Mouse (Mus musculus): ENCODE measurements at regions not wholly inside any gene's neighbourhood (a gene's known extent, or its start where the extent isn't known, plus 50 kb on each side); places are given as distances from the start of the nearest gene placed in this dataset.

DNA sequence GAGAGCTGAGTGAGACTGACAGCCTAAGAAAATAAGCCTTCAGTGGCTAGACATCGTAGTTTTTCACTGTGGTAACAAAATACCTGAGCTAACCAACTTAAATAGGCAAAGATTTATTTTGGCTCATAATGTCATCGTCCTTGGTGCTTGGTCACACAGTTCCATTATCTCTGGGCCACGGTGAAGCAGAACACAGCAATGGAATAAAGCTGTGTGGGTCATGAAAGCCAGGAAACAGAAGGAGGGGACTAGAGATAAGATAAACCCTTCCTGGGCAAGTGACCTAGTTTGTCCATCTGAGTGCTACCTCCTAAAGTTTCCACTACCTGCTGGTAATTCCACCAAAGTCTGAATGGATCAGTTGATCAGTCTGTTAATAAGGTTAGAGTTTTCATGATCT, 134.8 kb upstream of the Gm5129 start:
- H3K4me3 ChIP-seq, result no peak overlapping the region
- 78% methylated on average over 3 of the region's 3 CpGs for WGBS
- H3K27me3 ChIP-seq (replicated peaks; ENCODE audit: low read depth, poor library complexity, severe bottlenecking), result no peaks in the 10 kb centered on the region
- no peaks in the 10 kb centered on the region for H3K9me3 ChIP-seq
- no peak overlapping the region for H3K27ac ChIP-seq (replicated peaks)
- no peak for DNase-seq (ENCODE audit: low spot score)
- no peaks in the 10 kb centered on the region for H3K36me3 ChIP-seq (replicated peaks)
- H3K4me1 ChIP-seq, result no peaks in the 10 kb centered on the region

- WGBS, result 69% methylated on average over 1 of the region's 1 CpGs
- Histone ChIP-seq H3K36me3 (replicated peaks) (no peaks in the 10 kb centered on the region), H3K9me3 (no peaks in the 10 kb centered on the region), H3K27ac (replicated peaks) (no peak overlapping the region), H3K4me3 (no peak overlapping the region), H3K27me3 (replicated peaks; ENCODE audit: low read depth, poor library complexity, severe bottlenecking) (no peaks in the 10 kb centered on the region), H3K4me1 (no peaks in the 10 kb centered on the region)
- DNase-seq (ENCODE audit: low spot score), result no peak
These were observed 137.5 kb upstream of the Il6 start for GRCm38 (mm10) chr5:29875451-29875850.

DNA sequence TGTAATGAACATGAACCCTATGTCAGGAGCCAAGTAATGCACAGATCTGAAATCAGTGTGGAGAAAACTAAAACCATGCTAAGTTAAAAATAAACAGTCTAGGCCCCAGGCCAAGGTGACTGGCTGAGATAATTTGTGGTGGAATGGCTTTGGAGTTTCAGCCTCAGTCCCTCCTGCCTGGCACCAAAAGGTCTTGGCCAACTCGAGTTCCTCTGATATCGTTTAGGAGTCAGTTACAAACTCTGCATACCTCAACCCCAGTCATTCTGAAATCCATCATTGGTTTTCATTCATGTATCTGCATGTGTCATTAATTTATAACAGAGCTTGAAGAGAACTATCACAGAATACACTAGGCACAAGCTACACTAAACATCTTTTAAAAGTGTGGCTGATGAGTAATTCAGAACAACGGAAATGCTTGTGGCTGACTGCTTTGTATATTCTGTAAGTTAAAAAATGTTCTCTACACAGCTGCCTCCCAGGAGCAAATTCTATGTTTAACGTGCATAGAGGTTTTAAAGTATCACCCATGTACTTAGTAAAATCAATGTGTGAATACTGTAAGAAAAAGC, 125.6 kb upstream of the Il6 start:
- 0 out of 2 replicates have a peak, but pooled peaks cover under 1% of the 10 kb centered on the region for H3K4me1 ChIP-seq
- H3K4me3 ChIP-seq, result no peak overlapping the region
- no peak for DNase-seq (ENCODE audit: low spot score)
- no peaks in the 10 kb centered on the region for H3K9me3 ChIP-seq
- no peaks in the 10 kb centered on the region for H3K36me3 ChIP-seq (replicated peaks)
- no peak overlapping the region for H3K27ac ChIP-seq (replicated peaks)
- WGBS, result 83% methylated on average over 4 of the region's 4 CpGs
- no peaks in the 10 kb centered on the region for H3K27me3 ChIP-seq (replicated peaks; ENCODE audit: low read depth, poor library complexity, severe bottlenecking)

GRCm38 (mm10) chr5:29892344-29892743, 120.6 kb upstream of the Il6 start:
- Histone ChIP-seq H3K9me3 (no peaks in the 10 kb centered on the region), H3K27me3 (replicated peaks; ENCODE audit: low read depth, poor library complexity, severe bottlenecking) (no peaks in the 10 kb centered on the region), H3K4me1 (peaks cover 24% of the 10 kb centered on the region), H3K4me3 (no peak overlapping the region), H3K36me3 (replicated peaks) (no peaks in the 10 kb centered on the region), H3K27ac (replicated peaks) (no peak overlapping the region)
- no peak for DNase-seq (ENCODE audit: low spot score)
- 77% methylated on average over 2 of the region's 2 CpGs for WGBS

DNA sequence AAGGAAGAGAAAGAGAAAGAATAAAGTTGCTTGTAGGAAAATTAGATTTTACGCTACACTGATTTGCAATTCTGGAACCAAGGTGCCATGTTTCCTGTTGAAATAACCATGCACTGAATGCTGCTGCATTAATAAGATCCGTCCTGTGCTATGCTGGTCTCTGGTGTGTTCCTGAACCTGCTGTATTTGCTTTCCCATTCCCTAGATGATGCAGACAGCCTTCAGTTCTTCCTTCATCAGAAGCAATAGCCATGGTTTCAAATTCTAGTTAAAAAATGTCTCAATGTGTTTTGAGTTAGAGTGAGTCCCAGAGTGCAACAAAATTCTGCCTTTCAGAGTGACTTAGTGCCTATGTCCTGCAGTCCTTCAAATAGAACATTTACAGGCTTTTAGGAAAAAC, 120.1 kb upstream of the Il6 start:
- Histone ChIP-seq H3K4me1 (peaks cover 24% of the 10 kb centered on the region), H3K27ac (replicated peaks) (no peak overlapping the region), H3K36me3 (replicated peaks) (no peaks in the 10 kb centered on the region), H3K27me3 (replicated peaks; ENCODE audit: low read depth, poor library complexity, severe bottlenecking) (no peaks in the 10 kb centered on the region), H3K9me3 (no peaks in the 10 kb centered on the region), H3K4me3 (no peak overlapping the region)
- 70% methylated on average over 2 of the region's 2 CpGs for WGBS
- no peak for DNase-seq (ENCODE audit: low spot score)

DNA sequence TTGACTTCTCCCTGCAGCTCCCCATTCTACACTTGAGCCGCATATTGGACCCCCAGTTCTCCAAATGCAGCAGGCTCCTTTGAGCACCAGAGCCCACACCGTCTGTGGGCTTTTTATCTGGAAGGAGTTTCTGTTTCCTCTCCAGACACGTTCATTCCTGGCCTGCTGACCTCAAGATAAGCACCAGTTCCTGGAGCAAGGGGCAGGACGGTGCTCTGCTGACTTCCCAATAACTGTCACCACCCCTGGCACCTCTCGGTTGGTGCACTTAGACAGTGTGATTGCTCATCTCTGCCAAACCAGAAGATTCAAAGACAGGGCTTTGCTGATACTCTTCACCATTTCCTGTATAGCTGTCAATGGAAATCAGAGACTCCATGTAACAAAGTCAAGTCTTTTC, 119.1 kb upstream of the Il6 start:
- Histone ChIP-seq H3K36me3 (replicated peaks) (no peaks in the 10 kb centered on the region), H3K4me3 (no peak overlapping the region), H3K27ac (replicated peaks) (no peak overlapping the region), H3K9me3 (no peaks in the 10 kb centered on the region), H3K27me3 (replicated peaks; ENCODE audit: low read depth, poor library complexity, severe bottlenecking) (no peaks in the 10 kb centered on the region), H3K4me1 (peaks cover 24% of the 10 kb centered on the region)
- no peak for DNase-seq (ENCODE audit: low spot score)
- WGBS, result 60% methylated on average over 5 of the region's 5 CpGs

DNA sequence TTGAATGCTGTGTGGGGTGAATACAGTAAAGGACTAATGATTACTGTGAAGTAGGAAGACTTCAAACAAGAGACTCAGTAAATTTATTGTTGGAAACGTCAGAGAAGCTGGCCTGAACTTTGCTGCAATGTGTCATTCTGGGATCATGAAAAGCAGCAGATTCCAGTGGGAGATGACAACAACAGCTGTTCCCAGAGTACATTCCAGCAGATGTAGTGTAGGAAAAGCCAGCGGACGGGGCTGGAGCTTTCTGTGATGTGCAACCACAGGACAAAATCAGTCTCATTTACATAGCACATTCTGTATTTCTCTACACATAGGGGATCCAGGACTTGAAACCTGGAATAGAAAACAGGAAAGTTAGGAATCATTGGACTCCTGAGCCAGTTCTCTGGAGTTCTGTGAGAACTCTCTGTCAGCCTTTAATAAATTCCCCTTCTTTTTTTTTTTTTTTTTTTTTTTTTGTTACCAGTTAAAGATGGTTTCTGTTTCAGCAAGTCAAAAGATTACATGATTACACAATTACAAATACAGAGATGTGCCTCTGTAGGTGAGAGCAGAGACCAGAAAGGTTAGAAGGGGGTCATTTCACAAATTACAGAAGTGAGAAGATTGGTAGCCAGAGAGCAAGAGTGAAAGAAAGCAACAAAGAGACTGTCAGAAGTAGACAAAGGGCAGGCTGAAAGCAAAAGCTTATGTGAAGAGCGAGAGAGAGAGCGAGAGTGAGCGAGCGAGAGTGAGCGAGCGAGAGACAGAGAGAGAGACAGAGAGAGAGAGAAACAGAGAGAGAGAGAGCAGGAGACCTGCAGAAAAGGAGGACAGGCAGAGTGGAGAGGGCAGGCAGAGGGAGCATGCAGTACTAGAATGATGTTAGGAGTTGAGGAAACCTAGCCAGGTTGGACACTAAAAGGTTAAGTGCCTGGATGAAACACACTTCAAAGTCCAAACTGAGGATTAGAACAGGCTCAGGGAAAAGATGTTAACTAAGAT, 118.0 kb upstream of the Il6 start:
- H3K27me3 ChIP-seq (replicated peaks; ENCODE audit: low read depth, poor library complexity, severe bottlenecking), result no peaks in the 10 kb centered on the region
- H3K4me3 ChIP-seq, result no peak overlapping the region
- 62% methylated on average over 9 of the region's 9 CpGs for WGBS
- H3K27ac ChIP-seq (replicated peaks), result no peak overlapping the region
- no peaks in the 10 kb centered on the region for H3K9me3 ChIP-seq
- peaks cover 24% of the 10 kb centered on the region for H3K4me1 ChIP-seq
- DNase-seq (ENCODE audit: low spot score), result no peak
- H3K36me3 ChIP-seq (replicated peaks), result no peaks in the 10 kb centered on the region

DNA sequence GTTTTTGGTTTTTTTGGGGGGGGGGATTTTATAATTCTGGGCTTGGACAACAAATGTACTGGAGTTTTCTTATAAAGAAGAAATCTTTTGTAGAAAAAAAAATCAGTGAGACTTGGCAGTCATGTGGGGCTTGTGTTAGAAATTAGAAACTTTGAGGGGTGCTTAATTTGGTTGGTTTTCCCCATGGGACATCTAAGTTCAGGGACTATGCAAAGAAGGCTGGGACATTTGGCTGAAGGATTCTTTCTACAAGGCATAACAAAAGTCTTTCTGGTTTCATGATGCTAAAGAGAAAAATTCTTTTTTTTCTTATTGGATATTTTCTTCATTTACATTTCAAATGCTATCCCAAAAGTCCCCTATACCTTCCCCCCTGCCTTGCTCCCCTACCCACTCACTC, 115.3 kb upstream of the Il6 start:
- Histone ChIP-seq H3K9me3 (no peaks in the 10 kb centered on the region), H3K36me3 (replicated peaks) (no peaks in the 10 kb centered on the region), H3K4me1 (peaks cover 21% of the 10 kb centered on the region)

DNA sequence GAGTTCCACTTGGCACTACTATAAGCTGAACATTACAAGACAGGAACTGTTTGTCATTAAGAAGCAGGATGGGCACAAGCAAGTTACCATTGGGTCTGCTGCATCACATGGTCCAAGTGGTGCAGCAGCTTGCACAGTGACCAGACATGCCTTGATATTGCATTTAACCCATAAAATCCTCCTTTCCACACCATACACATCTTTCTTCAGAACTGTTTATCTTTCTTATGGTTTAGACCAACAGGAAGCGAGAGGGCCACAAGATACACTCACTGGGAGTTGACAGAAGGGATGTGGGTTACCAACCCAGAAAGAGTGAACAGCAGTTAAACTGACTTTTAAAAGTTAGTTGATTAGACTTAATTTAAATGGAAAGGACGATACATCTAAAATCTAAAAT, 111.2 kb upstream of the Il6 start:
- WGBS, result 81% methylated on average over 2 of the region's 2 CpGs
- no peak overlapping the region for H3K4me3 ChIP-seq
- no peaks in the 10 kb centered on the region for H3K27me3 ChIP-seq (replicated peaks; ENCODE audit: low read depth, poor library complexity, severe bottlenecking)
- no peak overlapping the region for H3K27ac ChIP-seq (replicated peaks)
- H3K4me1 ChIP-seq, result no peaks in the 10 kb centered on the region
- no peaks in the 10 kb centered on the region for H3K9me3 ChIP-seq
- no peaks in the 10 kb centered on the region for H3K36me3 ChIP-seq (replicated peaks)
- DNase-seq (ENCODE audit: low spot score), result no peak

More for the DNA sequence above, 115.3 kb upstream of the Il6 start:
- Histone ChIP-seq H3K27me3 (replicated peaks; ENCODE audit: low read depth, poor library complexity, severe bottlenecking) (no peaks in the 10 kb centered on the region), H3K27ac (replicated peaks) (no peak overlapping the region), H3K4me3 (no peak overlapping the region)
- no peak for DNase-seq (ENCODE audit: low spot score)

DNA sequence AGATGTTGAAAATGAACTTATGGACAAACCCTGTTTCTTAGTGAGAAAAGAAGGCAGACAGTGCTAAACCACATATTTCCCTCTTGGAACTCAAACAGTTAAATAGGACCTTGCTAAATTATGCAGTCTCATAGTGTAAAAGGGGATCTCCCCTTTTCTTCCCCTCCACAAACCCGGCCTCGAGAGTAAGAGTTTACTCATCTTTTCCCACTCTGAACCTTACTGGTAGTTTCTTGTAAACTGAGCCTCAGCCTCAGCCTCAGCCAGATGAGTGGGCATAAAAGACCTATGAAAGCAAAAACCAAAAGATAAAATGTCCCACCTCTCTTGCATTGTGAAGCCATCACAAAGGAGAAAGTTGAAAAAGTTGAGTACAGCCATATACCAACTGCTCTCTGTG, 92.6 kb upstream of the Il6 start:
- no peak overlapping the region for H3K4me3 ChIP-seq
- no peak for DNase-seq (ENCODE audit: low spot score)
- no peaks in the 10 kb centered on the region for H3K36me3 ChIP-seq (replicated peaks)
- H3K27ac ChIP-seq (replicated peaks), result no peak overlapping the region
- no peaks in the 10 kb centered on the region for H3K27me3 ChIP-seq (replicated peaks; ENCODE audit: low read depth, poor library complexity, severe bottlenecking)
- H3K4me1 ChIP-seq, result no peaks in the 10 kb centered on the region
- WGBS, result 87% methylated on average over 2 of the region's 2 CpGs
- peaks cover 5% of the 10 kb centered on the region for H3K9me3 ChIP-seq

- no peaks in the 10 kb centered on the region for H3K27me3 ChIP-seq (replicated peaks; ENCODE audit: low read depth, poor library complexity, severe bottlenecking)
- DNase-seq (ENCODE audit: low spot score), result no peak
- no peak overlapping the region for H3K27ac ChIP-seq (replicated peaks)
- WGBS, result 87% methylated on average over 2 of the region's 2 CpGs
- no peaks in the 10 kb centered on the region for H3K4me1 ChIP-seq
- no peaks in the 10 kb centered on the region for H3K9me3 ChIP-seq
- no peaks in the 10 kb centered on the region for H3K36me3 ChIP-seq (replicated peaks)
- no peak overlapping the region for H3K4me3 ChIP-seq
These were observed 87.4 kb upstream of the Il6 start for GRCm38 (mm10) chr5:29925527-29925926.

DNA sequence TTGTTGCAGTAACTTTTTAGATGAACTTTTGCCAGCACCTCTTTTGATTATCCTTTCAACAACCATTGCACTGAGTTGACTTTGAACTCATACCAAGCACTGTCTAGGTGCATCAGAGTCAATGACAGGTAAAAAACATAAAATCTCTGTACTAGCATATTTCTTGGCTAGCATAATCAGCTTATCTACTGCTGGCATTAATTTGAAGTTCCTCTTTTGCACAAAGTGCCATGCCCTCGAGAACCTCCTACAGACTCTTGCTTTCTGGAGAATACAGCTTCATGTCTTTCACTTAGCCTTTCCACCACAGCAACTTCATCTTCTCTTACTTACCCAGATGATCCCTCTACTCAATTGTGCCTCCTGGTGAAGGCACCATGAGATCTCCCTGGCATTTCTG, 85.3 kb upstream of the Il6 start:
- H3K9me3 ChIP-seq, result no peaks in the 10 kb centered on the region
- no peak overlapping the region for H3K27ac ChIP-seq (replicated peaks)
- DNase-seq (ENCODE audit: low spot score), result no peak
- no peaks in the 10 kb centered on the region for H3K4me1 ChIP-seq
- H3K27me3 ChIP-seq (replicated peaks; ENCODE audit: low read depth, poor library complexity, severe bottlenecking), result no peaks in the 10 kb centered on the region
- no peak overlapping the region for H3K4me3 ChIP-seq
- H3K36me3 ChIP-seq (replicated peaks), result no peaks in the 10 kb centered on the region
- WGBS, result 66% methylated on average over 1 of the region's 1 CpGs

DNA sequence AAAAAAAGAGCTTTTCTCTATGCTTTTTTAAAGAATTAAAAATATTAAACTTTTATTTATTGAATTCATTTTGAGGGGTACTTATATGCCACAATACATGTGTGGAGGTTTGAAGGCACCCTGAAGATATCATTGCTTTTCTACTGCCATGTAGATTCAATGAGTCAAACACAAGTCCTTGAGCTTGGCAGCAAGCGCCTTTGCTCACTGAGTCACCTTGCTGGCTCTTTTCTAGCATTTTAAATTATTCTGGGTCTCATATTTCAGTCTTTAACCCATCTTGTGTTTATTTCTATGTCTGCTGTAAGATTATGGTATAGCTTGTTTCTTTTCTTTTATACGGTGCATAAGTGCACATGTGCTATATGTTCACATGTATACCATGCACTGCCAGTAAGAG, 83.5 kb upstream of the Il6 start:
- Histone ChIP-seq H3K36me3 (replicated peaks) (no peaks in the 10 kb centered on the region), H3K4me1 (no peaks in the 10 kb centered on the region), H3K9me3 (no peaks in the 10 kb centered on the region), H3K27me3 (replicated peaks; ENCODE audit: low read depth, poor library complexity, severe bottlenecking) (no peaks in the 10 kb centered on the region), H3K4me3 (no peak overlapping the region), H3K27ac (replicated peaks) (no peak overlapping the region)
- DNase-seq (ENCODE audit: low spot score), result no peak
- 94% methylated on average over 2 of the region's 2 CpGs for WGBS
